Mouse (Mus musculus) liver, embryonic 12.5 days (tissue): Measurements from ENCODE around the gene Sarnp. TPM values are rescaled to one million over a fixed set of nuclear protein-coding genes. Genes with fewer than 3 reads are reported as not detected.

ENCODE experiments used
- ATAC-seq: fragments of 200-750 bp; cut with Nextera tagmentation; 2 replicates; pipeline ENCODE4 v1.8.0; 2017; ENCODE audit warnings: moderate number of reproducible peaks, mild to moderate bottlenecking, moderate library complexity
- H3K27ac ChIP-seq: fragments of 300-500 bp; sonication (generic); 2 replicates; pipeline ENCODE4 v1.5.1; 2016; ENCODE audit warnings: mild to moderate bottlenecking
- H3K27me3 ChIP-seq: fragments of 300-500 bp; sonication (generic); replicated peaks from 2 replicates; pipeline ENCODE4 v1.6.1; 2016; ENCODE audit warnings: mild to moderate bottlenecking, moderate library complexity
- H3K36me3 ChIP-seq: fragments of 300-500 bp; sonication (generic); 2 replicates; pipeline ENCODE4 v1.6.1; 2016; ENCODE audit warnings: mild to moderate bottlenecking, moderate library complexity
- H3K4me1 ChIP-seq: fragments of 300-500 bp; sonication (generic); 2 replicates; pipeline ENCODE4 v1.6.1; 2016
- H3K4me2 ChIP-seq: fragments of 300-500 bp; sonication (generic); 2 replicates; pipeline ENCODE4 v1.6.1; 2016; ENCODE audit warnings: mild to moderate bottlenecking, moderate library complexity
- H3K4me3 ChIP-seq: fragments of 300-500 bp; sonication (generic); 2 replicates; pipeline ENCODE4 v1.5.1; 2016; ENCODE audit warnings: mild to moderate bottlenecking, moderate library complexity
- H3K9ac ChIP-seq: fragments of 300-500 bp; sonication (generic); 2 replicates; pipeline ENCODE4 v1.6.1; 2016; ENCODE audit warnings: mild to moderate bottlenecking, moderate library complexity
- H3K9me3 ChIP-seq: fragments of 300-500 bp; sonication (generic); replicated peaks from 2 replicates; pipeline ENCODE4 v1.6.1; 2016; ENCODE audit warnings: mild to moderate bottlenecking, moderate library complexity
- WGBS: fragments of 180-500 bp; shearing (Covaris S2); methylation state at CpG from one replicate; pipeline ENCODE4 v1.1.7; 2016; ENCODE audit not compliant: insufficient replicate concordance; 5-methylcytosine and 5-hydroxymethylcytosine counted together
- polyA plus RNA-seq: library from polyadenylated mRNA; unstranded; fragments of >200 nt; fragmentation: Nextera tagmentation; extraction: Ambion mirVana; gene quantifications from 2 replicates; pipeline ENCODE4 v1.2.1, GENCODE M21; 2016

Gene Sarnp
- polyA plus RNA-seq, 1 experiment from 2014 or later: 161 TPM

- Histone ChIP-seq H3K4me1 (peaks cover 45% of the 10 kb centered on the region), H3K27ac (peak overlapping the region; percentile 85), H3K9me3 (no peaks in the 10 kb centered on the region), H3K4me2 (peak overlapping the region; percentile 84), H3K4me3 (peak overlapping the region; percentile 94), H3K9ac (peak overlapping the region; percentile 84), H3K36me3 (peaks cover 13% of the 10 kb centered on the region), H3K27me3 (peaks cover 8% of the 10 kb centered on the region; the same call in 1 of the 2 replicates)
- no peak for ATAC-seq
- WGBS: 64% methylated on average over 16 of the region's 16 CpGs
Observed at GRCm38 (mm10) chr10:128921883-128922821, 105.0 kb downstream of the Sarnp start.

DNA sequence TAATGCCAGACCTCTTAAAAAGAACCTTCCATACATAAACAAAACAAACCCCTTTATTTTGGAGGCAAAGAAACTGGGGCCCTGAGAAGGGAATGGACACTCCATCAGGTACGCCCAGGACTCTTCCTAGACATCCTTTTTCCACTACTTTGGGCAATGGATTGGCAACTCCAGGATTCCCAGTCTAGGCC, 105.6 kb downstream of the Sarnp start, which contains the start of gene Rdh5:
TSS of gene Rdh5 (minus strand) at position 67 of the 191 bp plus-strand sequence.
- H3K9ac ChIP-seq: peak within 1 kb of the TSS; percentile 84
- H3K4me2 ChIP-seq: peak within 1 kb of the TSS; percentile 84
- 13% methylated on average over 1 of the region's 1 CpGs for WGBS
- peak within 1 kb of the TSS; percentile 94 for H3K4me3 ChIP-seq
- H3K27ac ChIP-seq: peak within 1 kb of the TSS; percentile 85
- peaks cover 13% of the 10 kb centered on the region; the same call in 1 of the 2 replicates for H3K27me3 ChIP-seq
- H3K4me1 ChIP-seq: peaks cover 44% of the 10 kb centered on the region
- no peak for ATAC-seq
- peaks cover 12% of the 10 kb centered on the region for H3K36me3 ChIP-seq
- no peaks in the 10 kb centered on the region for H3K9me3 ChIP-seq

DNA sequence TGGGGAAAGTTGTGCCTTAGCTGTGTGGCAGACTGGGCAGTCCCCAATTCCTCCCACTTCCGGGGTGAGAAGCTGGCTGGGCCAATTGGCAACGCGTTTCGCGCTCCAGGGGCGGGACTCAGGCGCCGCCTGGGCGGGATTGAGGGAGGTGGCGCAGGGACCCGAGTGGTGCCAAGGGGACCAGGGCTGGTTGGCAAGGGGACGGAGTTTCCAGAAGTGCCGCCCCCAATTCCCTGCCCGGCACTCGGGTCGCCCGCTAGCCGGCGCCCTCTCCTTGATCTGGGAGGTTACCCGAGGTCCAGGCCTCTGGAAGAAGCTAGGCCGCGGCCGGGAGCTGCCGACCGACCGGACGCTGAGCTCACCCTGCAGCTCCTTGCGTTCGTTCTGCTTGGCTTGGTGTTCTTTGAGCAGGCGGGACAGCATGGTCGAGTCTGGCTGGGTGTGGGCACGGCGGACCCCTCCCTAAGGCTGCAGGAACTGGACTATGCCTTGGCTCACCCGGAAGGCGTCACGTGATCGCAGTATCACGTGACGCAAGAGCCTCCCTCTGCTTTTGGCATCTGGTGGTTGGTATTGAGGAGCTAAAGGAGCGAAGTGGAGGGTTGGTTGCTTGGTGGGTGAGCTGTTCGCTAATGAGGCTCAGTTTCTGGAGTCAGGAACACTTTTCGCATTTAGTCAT, 106.0 kb downstream of the Sarnp start:
- WGBS: under 1% methylated on average over 42 of the region's 42 CpGs
- Histone ChIP-seq H3K4me1 (peaks cover 39% of the 10 kb centered on the region), H3K36me3 (peaks cover 8% of the 10 kb centered on the region), H3K4me2 (peak overlapping the region; percentile 84), H3K27ac (peak overlapping the region; percentile 85), H3K9me3 (no peaks in the 10 kb centered on the region), H3K4me3 (peak overlapping the region; percentile 94), H3K9ac (peak overlapping the region; percentile 84), H3K27me3 (peaks cover 17% of the 10 kb centered on the region)
- peak; percentile 98 for ATAC-seq

DNA sequence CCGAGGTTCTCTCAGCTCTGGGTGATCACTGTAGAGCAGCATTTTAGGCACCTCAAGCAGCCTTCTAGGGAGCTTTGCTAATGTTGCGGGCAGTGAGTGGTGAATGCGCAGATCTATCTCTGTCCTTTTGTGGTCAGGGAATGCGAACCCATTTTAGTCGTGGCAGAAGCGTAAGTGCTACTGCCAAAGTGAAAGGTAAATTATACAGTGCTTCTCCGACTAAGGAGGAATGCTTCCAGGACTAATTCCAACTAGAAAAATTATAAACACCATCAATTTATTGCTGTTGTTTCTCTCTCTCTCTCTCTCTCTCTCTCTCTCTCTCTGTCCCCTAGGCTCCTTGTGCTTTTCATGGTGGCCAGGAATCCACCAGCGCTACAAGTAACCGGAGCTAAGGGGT, 106.8 kb downstream of the Sarnp start, which contains the start of gene Bloc1s1:
TSS of gene Bloc1s1 (minus strand) at position 101 of the 400 bp plus-strand sequence.
- Histone ChIP-seq H3K4me3 (peak within 1 kb of the TSS; percentile 94), H3K9ac (peak within 1 kb of the TSS; percentile 84), H3K4me1 (peaks cover 34% of the 10 kb centered on the region), H3K36me3 (0 out of 2 replicates have a peak, but pooled peaks cover 4% of the 10 kb centered on the region), H3K4me2 (peak within 1 kb of the TSS; percentile 84), H3K9me3 (no peaks in the 10 kb centered on the region), H3K27me3 (peaks cover 25% of the 10 kb centered on the region), H3K27ac (peak within 1 kb of the TSS; percentile 85)
- ATAC-seq: no peak
- 56% methylated on average over 9 of the region's 9 CpGs for WGBS

Other genes with a start within 250 kb of the Sarnp start
- gene Erbb3, start 227.7 kb upstream of the Sarnp start, polyA plus RNA-seq: 1.8 TPM in 2 replicates
- gene Rps26, start 190.6 kb upstream of the Sarnp start, polyA plus RNA-seq: 555 and 561 TPM in 2 replicates
- 0.41 and 0.42 TPM in 2 replicates for gene Ikzf4, start 171.3 kb upstream of the Sarnp start, polyA plus RNA-seq
- 10.4 and 10.5 TPM in 2 replicates for gene Suox, start 143.3 kb upstream of the Sarnp start, polyA plus RNA-seq
- gene Rab5b, start 121.1 kb upstream of the Sarnp start, polyA plus RNA-seq: 34.2 and 34.7 TPM in 2 replicates
- 0.36 and 0.43 TPM in 2 replicates for gene Pmel, start 113.1 kb upstream of the Sarnp start, polyA plus RNA-seq
- gene Cdk2, start 112.3 kb upstream of the Sarnp start, polyA plus RNA-seq: 82.8 and 84.9 TPM in 2 replicates
- 2.8 TPM in 2 replicates for gene Dgka, start 72.5 kb upstream of the Sarnp start, polyA plus RNA-seq
- gene Pym1, start 69.4 kb upstream of the Sarnp start, polyA plus RNA-seq: 25.8 and 26.8 TPM in 2 replicates
- 5.5 and 6.8 TPM in 2 replicates for gene Mmp19, start 26.4 kb upstream of the Sarnp start, polyA plus RNA-seq
- 27.9 and 29.1 TPM in 2 replicates for gene Dnajc14, start 13.3 kb upstream of the Sarnp start, polyA plus RNA-seq
- 3.7 and 3.9 TPM in 2 replicates for gene Tmem198b, start 13.0 kb upstream of the Sarnp start, polyA plus RNA-seq
- gene Ormdl2, start 4.3 kb downstream of the Sarnp start, polyA plus RNA-seq: 82.5 and 85.8 TPM in 2 replicates
- 1.8 and 1.9 TPM in 2 replicates for gene Gdf11, start 74.4 kb downstream of the Sarnp start, polyA plus RNA-seq
- 127 and 129 TPM in 2 replicates for gene Cd63, start 83.7 kb downstream of the Sarnp start, polyA plus RNA-seq
- gene Rdh5, start 105.6 kb downstream of the Sarnp start, polyA plus RNA-seq: 8.2 and 9.0 TPM in 2 replicates
- 82.5 and 83.0 TPM in 2 replicates for gene Bloc1s1, start 106.7 kb downstream of the Sarnp start, polyA plus RNA-seq
- gene Itga7, start 116.5 kb downstream of the Sarnp start, polyA plus RNA-seq: 0.12 and 0.17 TPM in 2 replicates
- not detected in 2 replicates for gene Mettl7b, start 143.7 kb downstream of the Sarnp start, polyA plus RNA-seq
- not detected in 2 replicates for gene Olfr9, start 172.1 kb downstream of the Sarnp start, polyA plus RNA-seq
- not detected in 2 replicates for gene Olfr763, start 193.5 kb downstream of the Sarnp start, polyA plus RNA-seq
- gene Olfr764-ps1, start 222.6 kb downstream of the Sarnp start, polyA plus RNA-seq: not detected in 2 replicates
- gene Olfr765, start 232.7 kb downstream of the Sarnp start, polyA plus RNA-seq: not detected in 2 replicates